Mouse (Mus musculus): ENCODE results near the gene Pptc7.
A peak's percentile ranks its signal among the peaks of the same experiment; 100 is the strongest.

Pptc7 gene

DNA sequence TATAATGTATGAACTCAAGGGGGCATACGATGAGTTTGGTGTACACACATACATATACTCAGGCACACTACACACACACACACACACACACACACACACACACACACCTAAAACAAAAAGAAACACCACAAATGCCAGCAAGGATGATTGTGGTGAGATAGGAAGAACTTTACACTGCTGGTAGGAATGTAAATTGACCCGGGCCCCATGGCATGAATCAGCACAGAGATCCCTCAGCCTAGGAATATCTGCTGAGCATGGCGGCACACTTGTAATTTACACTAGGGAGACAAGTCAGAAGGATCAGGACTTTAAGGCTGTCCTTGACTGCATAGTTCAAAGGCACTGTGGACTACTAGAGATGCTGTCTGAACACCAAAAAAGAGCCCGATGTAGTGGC, 46.1 kb downstream of the Pptc7 start:
- no peak for DNase-seq (ENCODE audit: low read depth, low spot score)

DNA sequence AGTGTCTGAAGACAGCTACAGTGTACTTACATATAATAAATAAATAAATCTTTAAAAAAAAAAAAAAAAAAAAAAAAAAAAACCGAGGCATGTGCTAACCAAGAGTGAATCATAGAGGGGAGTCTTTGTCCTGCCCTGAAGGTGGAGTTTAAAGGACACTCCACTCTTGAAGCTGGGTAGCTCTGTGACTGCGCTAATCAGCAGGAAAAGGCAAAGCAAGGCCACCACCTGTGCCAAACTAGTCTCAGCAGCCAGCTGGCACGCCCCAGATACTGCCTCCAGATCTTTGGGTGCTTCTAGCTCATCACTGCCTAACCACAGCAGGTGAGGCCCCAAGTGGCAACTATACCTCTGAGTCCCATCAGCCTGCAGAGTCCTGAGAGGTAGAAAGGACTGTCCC, 50.5 kb downstream of the Pptc7 start:
- DNase-seq (ENCODE audit: low read depth, low spot score): no peak

DNA sequence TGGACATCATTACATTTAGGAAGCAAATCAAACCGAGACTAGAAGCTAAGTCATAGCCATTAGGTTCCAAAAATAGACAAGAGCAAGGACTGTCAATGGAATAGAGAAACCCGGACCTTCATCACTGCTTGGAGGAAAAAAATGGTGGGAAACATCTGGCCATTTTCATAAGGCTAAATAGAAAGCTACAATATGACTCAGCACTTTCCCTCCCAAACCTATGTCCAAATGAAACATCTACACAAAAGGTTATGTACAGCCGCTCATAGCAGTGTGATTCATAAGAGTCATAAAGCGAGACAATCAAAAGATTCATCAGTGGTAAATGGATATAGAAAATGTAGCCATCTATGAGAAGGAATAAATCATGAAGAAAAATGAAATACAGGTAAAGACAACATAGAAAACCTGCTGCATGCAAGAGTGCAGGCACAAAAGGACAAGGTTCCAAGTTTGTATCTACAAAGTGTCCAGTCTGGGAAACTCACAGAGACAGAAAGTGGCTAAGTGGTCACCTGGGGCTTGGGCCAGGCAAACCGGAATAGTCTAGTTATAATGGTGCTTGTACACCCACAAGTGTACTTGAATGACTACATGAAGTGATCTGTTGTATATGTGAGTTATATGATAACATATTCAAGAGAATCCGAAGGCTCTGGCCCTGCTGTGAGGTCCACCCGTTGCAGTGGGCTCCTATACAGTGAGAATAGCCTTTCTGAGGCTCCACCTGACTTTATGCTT, 52.6 kb downstream of the Pptc7 start:
- DNase-seq (ENCODE audit: low read depth, low spot score): no peak

DNA sequence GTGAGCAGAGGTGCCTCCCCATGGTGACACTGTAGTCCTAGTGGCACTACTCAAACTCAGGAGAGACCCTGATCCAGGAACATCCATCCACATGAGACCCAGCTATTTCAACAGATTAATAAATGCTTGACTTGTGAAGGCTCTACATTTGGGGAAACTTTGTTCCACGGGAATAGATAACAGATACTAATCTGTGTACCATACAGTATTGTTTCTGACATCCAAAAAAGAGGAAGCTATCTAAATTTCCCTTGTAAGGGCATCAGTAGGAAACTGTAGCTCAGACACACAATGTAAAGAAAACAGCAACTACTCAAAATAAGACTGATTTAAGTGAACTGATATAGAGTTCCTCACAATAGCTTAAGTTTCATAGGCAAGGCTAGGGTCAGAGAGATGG, 58.7 kb downstream of the Pptc7 start:
- no peak for DNase-seq (ENCODE audit: low read depth, low spot score)

DNA sequence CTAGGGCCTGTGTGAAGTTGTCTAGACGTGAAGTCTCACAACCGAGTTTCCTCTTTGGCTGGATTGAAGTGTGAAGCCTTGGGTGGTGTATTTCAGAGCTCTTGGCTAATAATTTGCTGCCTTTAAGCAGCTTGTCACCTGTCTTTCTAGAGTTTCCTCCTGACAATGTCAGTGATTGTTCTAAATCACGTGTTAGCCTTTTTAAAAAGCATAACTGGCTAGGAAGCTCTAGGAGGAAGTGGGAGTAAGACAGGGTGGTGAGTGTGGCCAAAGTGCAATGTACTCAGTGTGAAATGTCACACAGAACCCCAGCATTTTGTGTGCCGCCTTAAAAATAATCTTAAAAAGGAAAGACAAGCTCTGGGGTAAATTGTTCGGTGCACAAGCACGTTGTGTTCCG, 59.6 kb downstream of the Pptc7 start:
- DNase-seq (ENCODE audit: low read depth, low spot score): no peak

DNA sequence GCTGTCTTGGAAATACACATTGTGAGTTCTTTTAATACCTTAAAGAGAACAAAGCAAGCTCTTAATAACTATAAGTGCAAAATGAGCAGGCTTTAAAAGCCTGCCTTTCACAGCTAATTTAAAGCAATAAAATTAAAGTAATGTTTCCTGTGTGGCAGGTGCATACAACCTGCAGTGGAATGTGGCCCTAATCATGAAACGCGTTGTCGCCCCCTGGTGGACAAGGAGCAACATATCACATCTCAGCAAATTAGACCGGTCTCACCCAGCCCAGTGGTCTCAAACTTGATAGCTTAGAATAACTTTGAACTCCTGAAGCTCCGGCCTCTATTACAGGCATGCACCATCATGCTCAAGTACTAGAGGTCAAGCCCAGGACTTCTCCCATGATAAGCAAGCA, 60.1 kb downstream of the Pptc7 start:
- DNase-seq (ENCODE audit: low read depth, low spot score): peak; percentile 71

DNA sequence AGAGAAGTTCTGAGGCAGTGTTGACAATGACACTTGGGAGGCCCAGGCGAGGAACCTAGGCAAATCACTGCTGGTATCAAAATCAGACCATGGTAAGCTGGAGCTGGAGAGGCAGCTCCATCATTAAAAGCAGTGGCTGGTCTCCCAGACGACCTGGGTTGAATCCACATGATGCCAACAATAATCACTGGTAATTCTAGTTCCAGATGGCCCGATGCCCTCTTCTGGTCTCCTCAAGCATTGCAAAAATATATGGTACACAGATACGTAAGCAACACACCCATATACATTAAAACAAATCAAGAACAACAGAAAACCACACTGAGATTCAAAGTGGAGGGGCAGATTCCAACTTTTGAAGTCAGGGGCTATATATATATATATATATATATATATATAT, 61.6 kb downstream of the Pptc7 start:
- DNase-seq (ENCODE audit: low read depth, low spot score): no peak

DNA sequence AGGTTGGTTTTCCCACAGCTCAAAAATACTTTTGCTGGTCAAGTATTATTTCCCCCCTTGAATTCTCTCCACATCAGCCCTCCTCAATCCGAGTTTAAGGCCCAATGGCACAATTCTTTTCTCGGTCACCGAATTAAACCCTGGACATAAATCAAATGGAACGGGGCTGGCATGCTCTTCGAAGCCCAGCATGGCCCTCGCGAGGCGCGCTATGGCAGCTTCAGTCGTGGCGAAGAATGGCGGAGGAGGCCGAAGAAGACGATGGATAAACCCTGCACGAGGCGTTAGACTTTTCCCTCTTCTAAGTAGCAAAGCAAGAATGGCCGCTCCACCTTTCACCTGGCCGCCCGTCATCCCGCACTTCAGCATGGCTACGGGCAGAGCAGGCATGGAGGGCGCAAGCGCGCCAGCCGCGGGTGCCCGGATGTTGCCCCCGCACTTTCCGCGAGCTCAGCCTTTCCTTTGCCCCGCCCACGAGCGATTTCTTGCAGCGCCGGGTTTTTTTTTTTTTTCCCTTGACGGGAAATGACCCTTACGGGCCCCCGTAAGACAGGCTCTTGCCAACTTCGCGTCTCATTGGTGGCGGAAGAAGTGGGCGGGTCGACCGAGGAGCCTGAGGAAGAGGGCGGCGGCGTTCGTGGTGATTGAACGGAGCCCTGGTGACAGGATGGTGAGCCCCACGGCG, 69.8 kb downstream of the Pptc7 start, which contains the start of the genes Rad9b and Vps29:
Gene Rad9b, minus strand, starts transcription at position 427 of the 685 bp plus-strand sequence.
Gene Vps29, plus strand, starts transcription at position 563 of the 685 bp plus-strand sequence.
- DNase-seq (ENCODE audit: low read depth, low spot score): peak; percentile 100

DNA sequence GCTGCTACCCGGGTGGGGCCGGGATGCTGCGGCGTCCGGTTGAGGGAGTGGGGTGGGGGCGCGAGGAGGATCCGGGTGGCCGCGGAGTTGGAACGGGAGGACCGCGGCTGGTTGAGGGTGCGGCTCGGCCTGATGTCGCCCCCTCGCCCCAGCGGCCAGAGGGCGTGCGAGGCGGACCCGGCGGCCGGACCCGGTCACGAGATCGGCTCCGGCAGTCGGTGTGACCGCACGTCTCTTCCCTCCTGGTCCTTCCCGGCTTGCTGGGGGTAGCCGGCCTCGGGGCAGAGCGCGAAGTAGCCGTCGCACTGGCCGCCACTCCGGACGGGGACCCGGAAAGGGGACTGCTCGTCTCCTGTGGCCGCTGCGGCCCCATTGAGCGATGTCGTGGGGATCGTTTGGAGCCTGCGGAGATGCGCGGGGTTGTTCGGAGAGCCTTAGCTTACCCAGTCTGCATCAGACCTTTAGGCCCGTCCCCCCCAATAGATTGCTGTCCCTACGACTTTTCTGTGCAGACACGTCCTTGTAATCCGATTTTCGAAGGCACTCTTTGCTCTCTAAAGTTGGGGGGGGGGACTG, 70.4 kb downstream of the Pptc7 start:
- DNase-seq (ENCODE audit: low read depth, low spot score): no peak

DNA sequence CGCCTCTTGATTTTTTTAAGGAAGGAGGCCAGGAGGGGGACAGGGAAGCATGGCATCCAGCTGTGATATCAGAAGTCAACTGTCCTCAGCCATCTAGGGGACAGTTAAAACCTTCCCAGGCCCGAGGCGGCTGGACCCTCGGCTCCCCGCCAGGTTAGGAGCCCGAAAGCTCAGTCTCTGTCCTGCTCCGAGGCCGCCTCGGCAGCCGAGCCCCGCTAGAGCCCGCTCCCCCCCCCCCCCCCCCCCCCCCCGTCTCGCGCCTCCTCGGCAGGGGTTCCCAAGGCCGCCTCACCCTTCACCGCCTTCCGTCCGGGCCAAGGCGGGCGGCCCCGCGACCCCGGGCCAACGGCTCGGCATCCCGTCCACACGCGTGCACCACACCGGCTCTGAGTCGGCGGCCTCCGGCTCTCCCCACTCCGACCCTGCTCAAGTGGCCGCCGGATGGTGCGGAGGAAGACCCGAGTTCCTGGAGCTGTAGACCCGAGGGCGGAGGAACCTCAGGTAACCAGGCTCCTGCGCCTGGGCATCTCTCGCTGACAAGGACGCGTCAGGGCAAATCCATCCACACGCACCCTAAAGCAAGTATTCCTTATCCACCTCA, 87.5 kb downstream of the Pptc7 start, which contains the start of gene Gpn3:
Gene Gpn3, plus strand, starts transcription at position 286 of the 601 bp plus-strand sequence.
- peak; percentile 6 for DNase-seq (ENCODE audit: low read depth, low spot score)

DNA sequence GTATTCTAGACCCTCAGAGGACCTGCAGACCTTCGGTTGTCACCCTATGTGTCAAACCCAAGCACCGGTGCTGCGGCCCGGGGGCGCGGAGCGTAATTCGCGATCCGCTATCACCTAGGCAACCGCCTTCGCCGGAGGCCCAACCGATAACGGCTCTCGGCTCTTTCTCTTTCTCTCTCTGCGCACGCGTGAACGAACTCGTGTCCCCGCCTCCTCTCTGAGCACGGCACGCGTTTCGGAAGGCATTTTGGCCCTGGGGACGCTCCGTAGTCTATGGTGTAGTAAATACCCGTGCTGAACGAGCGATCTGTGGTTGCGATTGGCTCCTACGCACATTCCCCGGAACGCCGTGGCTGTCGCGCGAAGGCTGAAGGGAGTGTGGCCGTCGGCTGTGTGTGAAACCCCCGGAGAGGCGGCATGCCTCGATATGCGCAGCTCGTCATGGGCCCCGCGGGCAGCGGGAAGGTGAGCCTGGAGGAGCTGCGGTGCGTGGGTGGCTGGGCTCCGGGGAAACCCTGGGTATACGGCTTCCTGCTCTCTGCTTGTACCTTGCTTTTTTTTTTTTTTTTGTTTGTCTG, 88.1 kb downstream of the Pptc7 start, which contains the start of gene Fam216a:
Gene Fam216a, minus strand, starts transcription at position 173 of the 578 bp plus-strand sequence.
- peak; percentile 100 for DNase-seq (ENCODE audit: low read depth, low spot score)

DNA sequence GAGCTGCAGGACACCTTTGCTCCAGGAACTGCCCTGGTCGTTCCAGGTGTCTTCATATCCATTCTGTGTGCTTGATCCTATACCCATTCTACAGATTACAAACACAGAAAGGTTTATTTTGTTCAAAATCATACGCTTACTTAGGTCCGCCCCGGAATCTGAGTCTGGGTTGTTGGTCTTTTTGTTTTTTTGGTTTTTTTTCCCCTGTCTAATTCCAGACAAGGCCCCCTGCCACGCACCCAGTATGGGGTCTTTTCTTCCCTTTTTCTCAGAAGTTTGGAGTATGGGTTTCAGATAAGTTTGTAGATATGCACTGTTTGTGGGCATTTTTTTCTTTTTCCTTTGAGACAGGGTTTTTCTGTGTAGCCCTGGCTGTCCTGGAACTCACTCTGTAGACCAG, 88.7 kb downstream of the Pptc7 start:
- DNase-seq (ENCODE audit: low read depth, low spot score): no peak

Data from forelimb bud, embryonic 11.5 days (tissue).